Mouse (Mus musculus): ENCODE measurements around the gene Zbtb22. TPM values are rescaled to one million over a fixed set of nuclear protein-coding genes. Genes with fewer than 3 reads are reported as not detected.

Zbtb22 gene
- polyA plus RNA-seq, 1 experiment from 2014 or later, result 13.6 TPM

DNA sequence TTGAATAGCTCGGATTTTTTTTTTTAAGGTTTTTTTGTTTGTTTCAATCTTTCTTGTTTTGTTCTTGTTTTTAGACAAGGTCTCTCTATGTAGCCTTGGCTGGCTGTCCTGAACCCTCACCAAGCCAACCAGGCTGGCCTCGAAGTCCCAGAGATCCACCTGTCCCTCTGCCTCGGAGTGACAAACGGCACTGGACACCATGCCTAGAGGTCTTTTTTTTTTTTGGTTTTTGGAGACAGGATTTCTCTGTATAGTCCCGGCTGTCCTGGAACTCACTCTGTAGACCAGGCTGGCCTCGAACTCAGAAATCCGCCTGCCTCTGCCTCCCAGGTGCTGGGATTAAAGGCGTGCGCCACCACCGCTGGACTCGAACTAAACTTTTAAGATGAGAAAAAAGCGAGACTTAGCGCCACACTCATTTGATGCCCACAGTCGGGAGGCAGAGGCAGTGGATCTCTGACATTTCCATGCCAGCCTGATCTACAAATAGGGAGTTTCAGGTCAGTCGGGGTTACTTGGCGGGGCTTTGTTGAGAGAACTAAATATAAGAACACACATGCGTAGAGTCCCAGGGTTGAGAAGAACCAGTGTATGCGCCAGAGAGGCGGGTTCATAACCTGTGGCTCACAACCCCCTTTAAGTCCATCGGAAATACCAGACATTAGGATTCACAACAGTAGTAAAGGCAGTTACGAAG is 12.7 kb downstream of the Zbtb22 start:
- no peaks in the 10 kb centered on the region for H3K27me3 ChIP-seq (replicated peaks)
- peak overlapping the region; percentile 96 for H3K9ac ChIP-seq
- no peak for ATAC-seq
- no peaks in the 10 kb centered on the region for H3K9me3 ChIP-seq (replicated peaks)
- peaks cover 76% of the 10 kb centered on the region for H3K4me1 ChIP-seq
- peak overlapping the region; percentile 100 for H3K4me2 ChIP-seq
- H3K36me3 ChIP-seq, result peaks cover 46% of the 10 kb centered on the region
- peak overlapping the region; percentile 96 for H3K27ac ChIP-seq
- WGBS (ENCODE audit: insufficient replicate concordance), result 50% methylated on average over 21 of the region's 21 CpGs
- peak overlapping the region; percentile 92 for H3K4me3 ChIP-seq

- WGBS (ENCODE audit: insufficient replicate concordance), result under 1% methylated on average over 78 of the region's 80 CpGs
- Histone ChIP-seq H3K27ac (peak within 1 kb of the TSS; percentile 96), H3K9ac (peak within 1 kb of the TSS; percentile 96), H3K9me3 (replicated peaks) (no peaks in the 10 kb centered on the region), H3K4me1 (peaks cover 63% of the 10 kb centered on the region), H3K36me3 (peaks cover 58% of the 10 kb centered on the region), H3K4me2 (peak within 1 kb of the TSS; percentile 100), H3K27me3 (replicated peaks) (no peaks in the 10 kb centered on the region), H3K4me3 (peak within 1 kb of the TSS; percentile 92)
- ATAC-seq, result peak; percentile 78
Observed at GRCm38 (mm10) chr17:33929371-33930279, 13.9 kb downstream of the Zbtb22 start, which contains the start of gene Rgl2. Gene Rgl2 (plus strand): TSS chr17:33929543.

- Histone ChIP-seq H3K27ac (peak overlapping the region; percentile 96), H3K9me3 (replicated peaks) (no peaks in the 10 kb centered on the region), H3K4me3 (peak overlapping the region; percentile 92), H3K9ac (peak overlapping the region; percentile 96), H3K4me1 (peaks cover 57% of the 10 kb centered on the region), H3K4me2 (peak overlapping the region; percentile 100), H3K36me3 (peaks cover 60% of the 10 kb centered on the region), H3K27me3 (replicated peaks) (no peaks in the 10 kb centered on the region)
- under 1% methylated on average over 45 of the region's 45 CpGs for WGBS (ENCODE audit: insufficient replicate concordance)
- peak; percentile 19; the same call in 1 of the 2 replicates for ATAC-seq
Observed at GRCm38 (mm10) chr17:33930280-33931158, 14.8 kb downstream of the Zbtb22 start.

- no peak for ATAC-seq
- H3K4me3 ChIP-seq, result peak overlapping the region; percentile 92
- peak overlapping the region; percentile 96 for H3K9ac ChIP-seq
- no peaks in the 10 kb centered on the region for H3K9me3 ChIP-seq (replicated peaks)
- peak overlapping the region; percentile 67 for H3K27ac ChIP-seq
- H3K36me3 ChIP-seq, result peaks cover 59% of the 10 kb centered on the region
- peaks cover 52% of the 10 kb centered on the region for H3K4me1 ChIP-seq
- 38% methylated on average over 18 of the region's 18 CpGs for WGBS (ENCODE audit: insufficient replicate concordance)
- H3K4me2 ChIP-seq, result peak overlapping the region; percentile 100
- no peaks in the 10 kb centered on the region for H3K27me3 ChIP-seq (replicated peaks)
Observed at GRCm38 (mm10) chr17:33931159-33931866, 15.6 kb downstream of the Zbtb22 start.

- Histone ChIP-seq H3K4me3 (no peak overlapping the region), H3K4me1 (peaks cover 49% of the 10 kb centered on the region), H3K36me3 (peaks cover 57% of the 10 kb centered on the region), H3K9me3 (replicated peaks) (no peaks in the 10 kb centered on the region), H3K4me2 (no peak overlapping the region), H3K27ac (no peak overlapping the region), H3K27me3 (replicated peaks) (no peaks in the 10 kb centered on the region), H3K9ac (no peak overlapping the region)
- no peak for ATAC-seq
- 91% methylated on average over 11 of the region's 11 CpGs for WGBS (ENCODE audit: insufficient replicate concordance)
Observed at GRCm38 (mm10) chr17:33931947-33932346, 16.2 kb downstream of the Zbtb22 start.

- H3K27me3 ChIP-seq (replicated peaks), result no peaks in the 10 kb centered on the region
- H3K36me3 ChIP-seq, result peaks cover 58% of the 10 kb centered on the region
- no peak overlapping the region for H3K9ac ChIP-seq
- ATAC-seq, result no peak
- H3K4me2 ChIP-seq, result no peak overlapping the region
- H3K27ac ChIP-seq, result no peak overlapping the region
- H3K9me3 ChIP-seq (replicated peaks), result no peaks in the 10 kb centered on the region
- H3K4me1 ChIP-seq, result peaks cover 49% of the 10 kb centered on the region
- WGBS (ENCODE audit: insufficient replicate concordance), result 85% methylated on average over 14 of the region's 14 CpGs
- no peak overlapping the region for H3K4me3 ChIP-seq
Observed at GRCm38 (mm10) chr17:33932448-33932847, 16.7 kb downstream of the Zbtb22 start.

DNA sequence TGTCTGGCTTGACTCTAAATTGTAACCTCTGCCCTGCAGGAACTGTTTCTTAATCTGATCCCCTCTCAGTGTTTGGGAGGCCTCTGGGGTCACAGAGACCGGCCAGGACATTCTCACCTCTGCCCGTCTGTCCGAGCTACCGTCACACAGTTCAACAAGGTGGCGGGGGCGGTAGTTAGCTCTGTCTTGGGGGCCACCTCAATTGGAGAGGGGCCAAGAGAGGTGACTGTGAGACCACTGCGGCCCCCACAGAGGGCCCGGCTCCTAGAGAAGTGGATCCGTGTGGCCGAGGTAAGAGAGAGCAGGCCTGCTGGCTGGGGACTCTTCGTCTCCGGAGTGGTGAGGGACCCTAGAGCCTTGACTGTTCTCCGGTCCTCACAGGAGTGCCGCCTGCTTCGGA is 17.3 kb downstream of the Zbtb22 start:
- Histone ChIP-seq H3K9me3 (replicated peaks) (no peaks in the 10 kb centered on the region), H3K4me1 (peaks cover 44% of the 10 kb centered on the region), H3K4me2 (no peak overlapping the region), H3K27ac (no peak overlapping the region), H3K4me3 (no peak overlapping the region), H3K9ac (no peak overlapping the region), H3K36me3 (peaks cover 57% of the 10 kb centered on the region), H3K27me3 (replicated peaks) (no peaks in the 10 kb centered on the region)
- ATAC-seq, result no peak
- WGBS (ENCODE audit: insufficient replicate concordance), result 85% methylated on average over 15 of the region's 15 CpGs

- Histone ChIP-seq H3K4me3 (no peak overlapping the region), H3K4me1 (peaks cover 45% of the 10 kb centered on the region), H3K27ac (no peak overlapping the region), H3K27me3 (replicated peaks) (no peaks in the 10 kb centered on the region), H3K36me3 (peaks cover 68% of the 10 kb centered on the region), H3K4me2 (no peak overlapping the region), H3K9ac (no peak overlapping the region), H3K9me3 (replicated peaks) (no peaks in the 10 kb centered on the region)
- 83% methylated on average over 21 of the region's 21 CpGs for WGBS (ENCODE audit: insufficient replicate concordance)
- no peak for ATAC-seq
Observed at GRCm38 (mm10) chr17:33935422-33936055, 19.8 kb downstream of the Zbtb22 start.

- H3K9me3 ChIP-seq (replicated peaks), result no peaks in the 10 kb centered on the region
- no peak overlapping the region for H3K27ac ChIP-seq
- H3K4me1 ChIP-seq, result peaks cover 44% of the 10 kb centered on the region
- WGBS (ENCODE audit: insufficient replicate concordance), result 85% methylated on average over 15 of the region's 15 CpGs
- H3K4me2 ChIP-seq, result no peak overlapping the region
- no peak for ATAC-seq
- H3K36me3 ChIP-seq, result peaks cover 69% of the 10 kb centered on the region
- H3K9ac ChIP-seq, result no peak overlapping the region
- no peaks in the 10 kb centered on the region for H3K27me3 ChIP-seq (replicated peaks)
- no peak overlapping the region for H3K4me3 ChIP-seq
Observed at GRCm38 (mm10) chr17:33936993-33937392, 21.3 kb downstream of the Zbtb22 start.

GRCm38 (mm10) chr17:33938783-33939182 is 23.1 kb downstream of the Zbtb22 start:
- peak overlapping the region; percentile 98 for H3K4me2 ChIP-seq
- WGBS (ENCODE audit: insufficient replicate concordance), result 64% methylated on average over 11 of the region's 11 CpGs
- peak overlapping the region; percentile 93; the same call in 1 of the 2 replicates for H3K9ac ChIP-seq
- H3K4me1 ChIP-seq, result peaks cover 38% of the 10 kb centered on the region
- H3K9me3 ChIP-seq (replicated peaks), result no peaks in the 10 kb centered on the region
- no peaks in the 10 kb centered on the region for H3K27me3 ChIP-seq (replicated peaks)
- H3K27ac ChIP-seq, result no peak overlapping the region
- peaks cover 69% of the 10 kb centered on the region for H3K36me3 ChIP-seq
- peak overlapping the region; percentile 91 for H3K4me3 ChIP-seq
- ATAC-seq, result no peak

Measured in liver, embryonic 12.5 days (tissue).